ENCODE assay signal across 9 mouse cellular contexts in genomic region chr6:37096840-37097305, GRCm38 (mm10).
DNase-seq lines count a peak whose midpoint lies in the region; ATAC-seq lines count a peak whose summit lies in the region.
"Had no signal": no experiment of that assay in that cellular context is flagged by ENCODE, and none has a peak within 500 bp of the region (broad histone marks: within the 10 kb centered on the region; RNA-seq: fewer than 3 reads in every experiment).

No protein-coding gene starts in this region.

- H3K4me1 ChIP-seq in heart, embryonic 13.5 days: 0 out of 2 replicates have a peak, but pooled peaks cover 12% of the 10 kb centered on the region
- H3K4me1 ChIP-seq in intestine, embryonic 16.5 days (ENCODE audit: control insufficient read depth, insufficient read depth, low read length): no peaks in the 10 kb centered on the region
- H3K4me1 ChIP-seq: midbrain, embryonic 12.5 days had no signal

- peak overlapping the region; percentile 85 for H3K27ac ChIP-seq in heart, embryonic 13.5 days (replicated peaks)
- no peak overlapping the region for H3K27ac ChIP-seq in intestine, embryonic 16.5 days (ENCODE audit: low read length)
- H3K27ac ChIP-seq: midbrain, embryonic 12.5 days had no signal

- no peaks in the 10 kb centered on the region for H3K36me3 ChIP-seq in heart, embryonic 13.5 days
- no peaks in the 10 kb centered on the region for H3K36me3 ChIP-seq in intestine, embryonic 16.5 days (ENCODE audit: control insufficient read depth, insufficient read depth, low read length)
- H3K36me3 ChIP-seq: midbrain, embryonic 12.5 days had no signal

- H3K9ac ChIP-seq in heart, embryonic 13.5 days: peak overlapping the region; percentile 73
- no peak overlapping the region for H3K9ac ChIP-seq in intestine, embryonic 16.5 days (ENCODE audit: low read depth, low read length)
- H3K9ac ChIP-seq: midbrain, embryonic 12.5 days had no signal

- H3K9me3 ChIP-seq in heart, embryonic 13.5 days: no peaks in the 10 kb centered on the region
- no peaks in the 10 kb centered on the region for H3K9me3 ChIP-seq in intestine, embryonic 16.5 days (ENCODE audit: control insufficient read depth, low read length)
- H3K9me3 ChIP-seq: midbrain, embryonic 12.5 days had no signal

- H3K27me3 ChIP-seq in heart, embryonic 13.5 days (replicated peaks): no peaks in the 10 kb centered on the region
- H3K27me3 ChIP-seq in intestine, embryonic 16.5 days (replicated peaks; ENCODE audit: control insufficient read depth, insufficient read depth, low read length): no peaks in the 10 kb centered on the region
- H3K27me3 ChIP-seq: midbrain, embryonic 12.5 days had no signal

- no peak for DNase-seq in heart, adult 8-10 months (ENCODE audit: low spot score)
- peak; percentile 36 to 63 for DNase-seq in frontal cortex, adult 2 months (ENCODE audit: extremely low spot score in 1 of 2, low spot score in 1 of 2)
- DNase-seq in neural tube, embryonic 10.5 days (ENCODE audit: extremely low spot score, low spot score): peak; percentile 17
- no peak for DNase-seq in ovary, postnatal 36 days (ENCODE audit: low spot score)
- no peak for DNase-seq in thymus, postnatal 10 days (ENCODE audit: low spot score in 2 of 2)
- no peak for DNase-seq in thymus, postnatal 4 days

- WGBS in heart, embryonic 13.5 days: 22% methylated on average over 12 of the region's 12 CpGs
- 40% methylated on average over 12 of the region's 12 CpGs for WGBS in intestine, embryonic 16.5 days

- H3K4me2 ChIP-seq in heart, embryonic 13.5 days: peak overlapping the region; percentile 68
- peak overlapping the region; percentile 36; the same call in 1 of the 2 replicates for H3K4me2 ChIP-seq in intestine, embryonic 16.5 days (ENCODE audit: low read depth, low read length)
- H3K4me2 ChIP-seq: midbrain, embryonic 12.5 days had no signal

- ATAC-seq in heart, embryonic 13.5 days (ENCODE audit: extremely low read depth, insufficient number of reproducible peaks, low FRiP score, low TSS enrichment): no peak
- ATAC-seq in intestine, embryonic 16.5 days: 0 out of 2 replicates have a peak, but pooled peaks have one; percentile 23

- H3K4me3 ChIP-seq in heart, embryonic 13.5 days: peak overlapping the region; percentile 39
- H3K4me3 ChIP-seq in intestine, embryonic 16.5 days (ENCODE audit: low read length): no peak overlapping the region
- H3K4me3 ChIP-seq: midbrain, embryonic 12.5 days had no signal

Comparison
In these comparisons a context has a peak if more than half of its experiments do, and no peak if none do; other contexts are left out.
1. DNase-seq: peak in frontal cortex, adult 2 months (2 of 2) and neural tube, embryonic 10.5 days (single experiment); none in heart, adult 8-10 months (single experiment), ovary, postnatal 36 days (single experiment), thymus, postnatal 10 days (0 of 2) and thymus, postnatal 4 days (single experiment).